Mouse (Mus musculus): Measurements from ENCODE around the gene Gabbr2.

The Gabbr2 gene

GRCm38 (mm10) chr4:46696467-46696866 lies 295.2 kb downstream of the Gabbr2 start:
- DNase-seq: no peak

GRCm38 (mm10) chr4:46690565-46690964 lies 301.1 kb downstream of the Gabbr2 start:
- DNase-seq: no peak

- DNase-seq: no peak
These were observed 301.7 kb downstream of the Gabbr2 start for GRCm38 (mm10) chr4:46690023-46690420.

- DNase-seq: peak; percentile 81
These were observed 302.2 kb downstream of the Gabbr2 start for GRCm38 (mm10) chr4:46689397-46690022.

- no peak for DNase-seq
These were observed 303.4 kb downstream of the Gabbr2 start for GRCm38 (mm10) chr4:46688213-46688832.

- peak; percentile 5 for DNase-seq
These were observed 307.5 kb downstream of the Gabbr2 start for GRCm38 (mm10) chr4:46684160-46684559.

- no peak for DNase-seq
These were observed 315.0 kb downstream of the Gabbr2 start for GRCm38 (mm10) chr4:46676646-46677045.

- DNase-seq: no peak
These were observed 315.7 kb downstream of the Gabbr2 start for GRCm38 (mm10) chr4:46675992-46676391.

GRCm38 (mm10) chr4:46675272-46675785 lies 316.3 kb downstream of the Gabbr2 start:
- no peak for DNase-seq

- DNase-seq: no peak
These were observed 323.1 kb downstream of the Gabbr2 start for GRCm38 (mm10) chr4:46668620-46669019.

GRCm38 (mm10) chr4:46666420-46666819 lies 325.3 kb downstream of the Gabbr2 start:
- DNase-seq: no peak

- DNase-seq: no peak
These were observed 326.3 kb downstream of the Gabbr2 start for GRCm38 (mm10) chr4:46665371-46665774.

- DNase-seq: peak; percentile 51
These were observed 327.3 kb downstream of the Gabbr2 start for GRCm38 (mm10) chr4:46664123-46665009.

GRCm38 (mm10) chr4:46661433-46661832 lies 330.2 kb downstream of the Gabbr2 start:
- DNase-seq: no peak

- no peak for DNase-seq
These were observed 332.7 kb downstream of the Gabbr2 start for GRCm38 (mm10) chr4:46658946-46659345.

- peak; percentile 87 for DNase-seq
These were observed 334.6 kb downstream of the Gabbr2 start for GRCm38 (mm10) chr4:46657116-46657515.

- DNase-seq: no peak
These were observed 335.7 kb downstream of the Gabbr2 start for GRCm38 (mm10) chr4:46655956-46656355.

GRCm38 (mm10) chr4:46655298-46655697 lies 336.4 kb downstream of the Gabbr2 start:
- no peak for DNase-seq

GRCm38 (mm10) chr4:46650086-46650753 lies 341.5 kb downstream of the Gabbr2 start, which contains the start of gene Tbc1d2:
Gene Tbc1d2, minus strand, starts transcription at chr4:46650209.
- DNase-seq: peak; percentile 95

GRCm38 (mm10) chr4:46649161-46649560 lies 342.5 kb downstream of the Gabbr2 start:
- no peak for DNase-seq

GRCm38 (mm10) chr4:46643676-46644112 lies 348.0 kb downstream of the Gabbr2 start:
- no peak for DNase-seq

GRCm38 (mm10) chr4:46642924-46643675 lies 348.6 kb downstream of the Gabbr2 start:
- DNase-seq: peak; percentile 34
